Mouse (Mus musculus) intestine, postnatal 0 days (tissue): ENCODE data around the gene Tchhl1. TPM values are rescaled to one million over a fixed set of nuclear protein-coding genes. Genes with fewer than 3 reads are reported as not detected.
A peak's percentile ranks its signal among the peaks of the same experiment; 100 is the strongest.

Experiments used
- ATAC-seq: fragments of 200-750 bp; cut with Nextera tagmentation; 2 replicates; pipeline ENCODE4 v1.8.0; 2017; ENCODE audit warnings: mild to moderate bottlenecking, moderate TSS enrichment, moderate library complexity
- H3K27ac ChIP-seq: fragments of 300-500 bp; sonication (generic); 2 replicates; pipeline ENCODE4 v1.5.1; 2014; ENCODE audit warnings: mild to moderate bottlenecking, low read depth, low read length, moderate library complexity
- H3K27me3 ChIP-seq: fragments of 300-500 bp; sonication (generic); replicated peaks from 2 replicates; pipeline ENCODE4 v1.6.1; 2014; ENCODE audit warnings: low read length, mixed read lengths; ENCODE audit not compliant: control insufficient read depth, insufficient read depth
- H3K36me3 ChIP-seq: fragments of 300-500 bp; sonication (generic); 2 replicates; pipeline ENCODE4 v1.6.1; 2014; ENCODE audit warnings: mild to moderate bottlenecking, moderate library complexity; ENCODE audit not compliant: control insufficient read depth, insufficient read depth
- H3K4me1 ChIP-seq: fragments of 300-500 bp; sonication (generic); replicated peaks from 2 replicates; pipeline ENCODE4 v1.6.1; 2014; ENCODE audit warnings: antibody characterized with exemption, low read length, mixed read lengths; ENCODE audit not compliant: control insufficient read depth, insufficient read depth
- H3K4me2 ChIP-seq: fragments of 300-500 bp; sonication (generic); replicated peaks from 2 replicates; pipeline ENCODE4 v1.6.1; 2014; ENCODE audit warnings: low read depth, mild to moderate bottlenecking, moderate library complexity
- H3K4me3 ChIP-seq: fragments of 300-500 bp; sonication (generic); 2 replicates; pipeline ENCODE4 v1.5.1; 2014; ENCODE audit warnings: low read depth, low read length
- H3K9ac ChIP-seq: fragments of 300-500 bp; sonication (generic); 2 replicates; pipeline ENCODE4 v1.6.1; 2014; ENCODE audit warnings: mild to moderate bottlenecking, low read depth, low read length
- H3K9me3 ChIP-seq: fragments of 300-500 bp; sonication (generic); 2 replicates; pipeline ENCODE4 v1.6.1; 2016; ENCODE audit warnings: mixed run types; ENCODE audit not compliant: control insufficient read depth
- CTCF ChIP-seq: sonication (generic); IDR thresholded peaks from 2 replicates; pipeline ENCODE4 v1.5.1; 2016; ENCODE audit warnings: low read depth, mild to moderate bottlenecking, control low read depth, antibody characterized with exemption, moderate library complexity
- WGBS: fragments of 180-500 bp; shearing (Covaris S2); extraction: QIAGEN DNeasy Blood & Tissue Kit; methylation state at CpG from one replicate; pipeline ENCODE4 v1.1.7; 2014; 5-methylcytosine and 5-hydroxymethylcytosine counted together
- polyA plus RNA-seq: library from polyadenylated mRNA; unstranded; fragments of >200 nt; fragmentation: Nextera tagmentation; extraction: Ambion mirVana; gene quantifications from 2 replicates; pipeline ENCODE4 v1.2.1, GENCODE M21; 2015

The Tchhl1 gene
- polyA plus RNA-seq, 1 experiment from 2014 or later = 0.12 TPM

DNA sequence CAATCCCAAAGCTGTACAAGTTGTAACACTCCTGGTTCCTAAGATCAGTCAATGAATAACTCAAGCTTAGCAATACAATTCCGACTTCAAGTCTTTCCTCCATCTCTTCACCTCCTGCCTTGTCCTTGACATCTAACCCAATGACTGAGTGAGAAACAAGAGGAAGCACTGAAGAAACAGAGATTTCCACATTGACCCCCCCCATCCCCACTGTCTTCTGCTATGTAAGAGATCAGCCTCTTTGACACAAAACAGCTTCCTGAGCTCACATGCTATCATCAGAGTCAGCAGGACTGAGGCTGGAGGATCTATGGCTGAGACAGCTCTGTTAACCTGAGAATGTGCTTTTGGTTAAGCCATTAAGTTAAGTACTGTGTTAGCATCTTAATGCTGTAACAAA lies 42.5 kb downstream of the Tchhl1 start:
- H3K36me3 ChIP-seq = no peaks in the 10 kb centered on the region
- ATAC-seq = no peak
- no peaks in the 10 kb centered on the region for H3K9me3 ChIP-seq
- H3K4me3 ChIP-seq = no peak overlapping the region
- H3K9ac ChIP-seq = no peak overlapping the region
- H3K27ac ChIP-seq = no peak overlapping the region
- no peak for TF ChIP-seq CTCF
- no peak overlapping the region for H3K4me2 ChIP-seq
- H3K27me3 ChIP-seq = no peaks in the 10 kb centered on the region
- 56% methylated on average over 1 of the region's 1 CpGs for WGBS
- H3K4me1 ChIP-seq = 0 out of 2 replicates have a peak, but pooled peaks cover 2% of the 10 kb centered on the region

DNA sequence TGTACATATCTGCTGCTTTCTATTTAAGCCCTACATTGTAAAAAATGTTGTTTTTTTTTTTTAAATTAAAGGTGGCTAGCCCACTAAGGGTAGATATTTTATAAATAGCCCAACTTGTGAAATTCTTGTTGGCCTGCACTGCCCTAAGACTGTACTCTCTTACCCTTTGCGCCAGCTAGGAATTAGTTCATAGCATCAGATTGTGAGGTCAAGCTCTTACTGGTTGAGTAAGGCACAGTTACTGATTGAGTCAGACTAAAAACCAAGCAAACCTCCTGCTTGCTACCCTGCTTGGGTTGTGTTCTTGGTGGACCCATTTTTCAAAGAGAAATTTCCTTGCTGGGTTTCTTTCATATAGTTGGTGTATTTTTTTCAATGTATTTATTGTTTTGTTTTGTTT lies 43.2 kb downstream of the Tchhl1 start:
- no peaks in the 10 kb centered on the region for H3K36me3 ChIP-seq
- no peak overlapping the region for H3K27ac ChIP-seq
- 94% methylated on average over 1 of the region's 1 CpGs for WGBS
- no peak overlapping the region for H3K4me2 ChIP-seq
- no peak for ATAC-seq
- no peak for TF ChIP-seq CTCF
- H3K9me3 ChIP-seq = no peaks in the 10 kb centered on the region
- no peaks in the 10 kb centered on the region for H3K27me3 ChIP-seq
- H3K4me3 ChIP-seq = no peak overlapping the region
- 0 out of 2 replicates have a peak, but pooled peaks cover 2% of the 10 kb centered on the region for H3K4me1 ChIP-seq
- no peak overlapping the region for H3K9ac ChIP-seq

DNA sequence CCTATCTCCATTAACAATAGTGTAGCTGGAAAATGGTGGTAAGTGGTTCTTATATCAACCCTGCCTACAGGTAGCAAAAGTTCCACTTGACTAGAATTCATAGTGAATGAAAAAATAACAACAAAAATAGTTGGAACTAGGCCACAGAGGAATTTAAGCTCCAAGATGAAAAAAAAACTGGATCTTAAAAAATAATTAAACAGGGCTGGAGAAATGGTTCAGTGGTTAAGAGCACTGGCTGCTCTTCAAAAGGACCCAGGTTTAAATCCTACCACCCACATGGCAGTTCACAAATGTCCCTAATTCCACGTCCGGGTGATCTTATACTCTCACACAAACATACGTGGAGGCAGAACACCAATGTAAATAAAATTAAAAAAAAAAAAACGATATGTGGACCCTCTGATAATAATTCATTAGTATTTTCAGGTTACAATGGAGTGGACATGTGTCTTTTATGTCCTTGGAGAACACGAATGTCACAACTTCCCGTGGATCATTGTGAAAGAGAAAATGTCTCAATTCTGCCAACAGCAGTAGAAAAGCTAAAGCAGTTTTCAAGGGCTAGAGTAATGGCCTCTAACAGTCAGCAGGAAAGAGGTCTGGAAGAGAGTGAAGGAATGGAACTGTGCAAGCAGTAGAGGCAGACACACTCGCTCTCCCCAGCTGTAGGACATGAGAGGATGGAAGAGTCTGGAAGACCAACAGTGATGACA lies 44.0 kb downstream of the Tchhl1 start:
- no peaks in the 10 kb centered on the region for H3K27me3 ChIP-seq
- TF ChIP-seq CTCF = no peak
- no peak overlapping the region for H3K4me2 ChIP-seq
- no peaks in the 10 kb centered on the region for H3K4me1 ChIP-seq
- H3K9ac ChIP-seq = no peak overlapping the region
- no peak overlapping the region for H3K4me3 ChIP-seq
- 80% methylated on average over 7 of the region's 7 CpGs for whole genome bisulfite sequencing
- H3K27ac ChIP-seq = no peak overlapping the region
- no peak for ATAC-seq
- H3K36me3 ChIP-seq = no peaks in the 10 kb centered on the region
- no peaks in the 10 kb centered on the region for H3K9me3 ChIP-seq

DNA sequence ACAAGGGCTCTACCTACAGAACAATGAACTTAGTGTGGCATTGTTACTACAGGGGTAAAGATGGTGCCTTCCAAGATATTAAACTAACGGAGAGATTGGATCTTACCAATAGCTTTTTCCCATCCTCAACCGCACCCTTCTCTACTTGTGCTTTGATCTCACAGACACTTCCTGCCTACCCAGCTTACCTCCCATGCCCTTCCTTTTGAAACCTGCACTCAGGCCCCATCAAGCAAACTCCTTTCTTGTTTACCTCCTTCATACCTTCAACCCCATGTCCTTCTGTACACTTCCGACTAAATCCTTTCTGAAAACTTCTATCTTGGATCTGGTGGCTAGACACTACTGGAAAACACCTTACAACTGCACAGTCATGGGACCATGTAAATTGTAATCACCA lies 46.1 kb downstream of the Tchhl1 start:
- no peak overlapping the region for H3K9ac ChIP-seq
- H3K4me1 ChIP-seq = no peaks in the 10 kb centered on the region
- no peak overlapping the region for H3K4me3 ChIP-seq
- TF ChIP-seq CTCF = no peak
- H3K9me3 ChIP-seq = no peaks in the 10 kb centered on the region
- 84% methylated on average over 3 of the region's 3 CpGs for WGBS
- ATAC-seq = no peak
- no peaks in the 10 kb centered on the region for H3K27me3 ChIP-seq
- H3K4me2 ChIP-seq = no peak overlapping the region
- H3K27ac ChIP-seq = no peak overlapping the region
- H3K36me3 ChIP-seq = no peaks in the 10 kb centered on the region

GRCm38 (mm10) chr3:93517343-93517742 lies 48.8 kb downstream of the Tchhl1 start:
- no peak for TF ChIP-seq CTCF

GRCm38 (mm10) chr3:93519856-93520329 lies 51.3 kb downstream of the Tchhl1 start:
- H3K36me3 ChIP-seq = peaks cover 9% of the 10 kb centered on the region
- H3K27ac ChIP-seq = no peak overlapping the region
- peak overlapping the region; percentile 60 for H3K4me3 ChIP-seq
- H3K9ac ChIP-seq = peak overlapping the region; percentile 75; the same call in 1 of the 2 replicates
- no peak for ATAC-seq
- 54% methylated on average over 5 of the region's 5 CpGs for WGBS
- H3K4me1 ChIP-seq = 0 out of 2 replicates have a peak, but pooled peaks cover 5% of the 10 kb centered on the region
- no peak for TF ChIP-seq CTCF
- no peaks in the 10 kb centered on the region for H3K9me3 ChIP-seq
- H3K4me2 ChIP-seq = peak overlapping the region; percentile 78
- no peaks in the 10 kb centered on the region for H3K27me3 ChIP-seq

More at GRCm38 (mm10) chr3:93517343-93517742, 48.8 kb downstream of the Tchhl1 start:
- 0 out of 2 replicates have a peak, but pooled peaks cover 5% of the 10 kb centered on the region for H3K4me1 ChIP-seq
- H3K9me3 ChIP-seq = no peaks in the 10 kb centered on the region
- no peak for ATAC-seq
- H3K36me3 ChIP-seq = no peaks in the 10 kb centered on the region
- H3K4me2 ChIP-seq = no peak overlapping the region
- WGBS = 51% methylated on average over 2 of the region's 2 CpGs
- no peak overlapping the region for H3K4me3 ChIP-seq
- no peak overlapping the region for H3K9ac ChIP-seq
- no peak overlapping the region for H3K27ac ChIP-seq
- no peaks in the 10 kb centered on the region for H3K27me3 ChIP-seq
